Mouse (Mus musculus): ENCODE measurements around the gene Entr1. TPM values are rescaled to one million over a fixed set of nuclear protein-coding genes. Genes with fewer than 3 reads are reported as not detected.
A peak's percentile ranks its signal among the peaks of the same experiment; 100 is the strongest.

Entr1 gene
- polyA plus RNA-seq, 1 experiment from 2014 or later = 145 TPM

DNA sequence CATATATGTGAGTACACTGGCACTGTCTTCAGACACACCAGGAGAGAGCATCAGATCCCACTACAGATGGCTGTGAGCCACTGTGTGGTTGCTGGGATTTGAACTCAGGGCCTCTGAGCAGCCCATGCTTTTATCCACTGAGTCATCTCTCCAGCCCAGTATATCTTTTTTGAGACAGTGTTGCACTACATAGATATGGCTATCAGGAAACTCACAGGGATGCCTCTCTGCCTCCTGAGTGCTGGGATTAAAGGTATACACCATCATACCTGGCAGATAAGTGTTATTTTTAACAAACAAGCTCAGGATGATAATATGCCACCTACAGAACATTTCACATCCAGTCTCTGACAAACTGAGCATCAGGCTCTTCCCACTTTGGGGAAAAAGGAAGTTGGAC is 27.9 kb upstream of the Entr1 start:
- ATAC-seq (ENCODE audit: insufficient read depth, low FRiP score, low TSS enrichment) (no peak), DNase-seq (ENCODE audit: low spot score) (no peak)
- Histone ChIP-seq H3K27ac (ENCODE audit: low read depth, low read length) (no peak overlapping the region), H3K4me1 (ENCODE audit: control insufficient read depth, insufficient read depth, low read length) (no peaks in the 10 kb centered on the region), H3K4me3 (ENCODE audit: low read depth, low read length) (no peak overlapping the region), H3K36me3 (ENCODE audit: control insufficient read depth, insufficient read depth, low read length) (peaks cover 20% of the 10 kb centered on the region), H3K9ac (ENCODE audit: low read length) (no peak overlapping the region), H3K4me2 (ENCODE audit: low read depth) (no peak overlapping the region), H3K27me3 (ENCODE audit: control insufficient read depth, insufficient read depth, low read length) (no peaks in the 10 kb centered on the region), H3K9me3 (ENCODE audit: control insufficient read depth, low read length) (no peaks in the 10 kb centered on the region)

DNA sequence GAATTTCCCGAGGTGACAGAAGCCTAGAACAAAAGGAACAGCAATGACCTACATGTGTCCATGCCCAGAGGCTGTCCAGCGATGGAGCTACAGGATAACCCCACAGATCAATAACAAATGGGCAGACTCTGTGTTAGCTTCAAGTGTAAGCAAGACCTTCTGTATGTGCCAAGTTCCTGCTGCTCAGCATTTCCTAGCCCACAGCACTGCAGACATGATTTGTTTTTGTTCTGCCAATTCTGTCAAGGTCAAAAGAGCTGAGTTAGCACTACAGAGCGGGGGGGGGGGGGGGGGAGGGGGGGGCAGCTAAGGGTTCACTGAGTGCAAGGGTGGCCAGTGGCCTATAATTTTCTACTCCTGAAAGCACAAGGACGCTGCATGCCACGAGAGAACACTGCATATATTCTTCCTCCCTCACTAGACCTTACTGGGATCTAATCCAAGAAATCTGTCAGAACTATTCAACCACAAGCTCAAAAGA is 21.9 kb upstream of the Entr1 start:
- WGBS = 90% methylated on average over 4 of the region's 5 CpGs
- Histone ChIP-seq H3K27me3 (ENCODE audit: control insufficient read depth, insufficient read depth, low read length) (no peaks in the 10 kb centered on the region), H3K9me3 (ENCODE audit: control insufficient read depth, low read length) (no peaks in the 10 kb centered on the region), H3K4me1 (ENCODE audit: control insufficient read depth, insufficient read depth, low read length) (peaks cover 9% of the 10 kb centered on the region), H3K4me3 (ENCODE audit: low read depth, low read length) (no peak overlapping the region), H3K27ac (ENCODE audit: low read depth, low read length) (no peak overlapping the region), H3K36me3 (ENCODE audit: control insufficient read depth, insufficient read depth, low read length) (peaks cover 16% of the 10 kb centered on the region; the same call in 1 of the 2 replicates), H3K9ac (ENCODE audit: low read length) (no peak overlapping the region), H3K4me2 (ENCODE audit: low read depth) (no peak overlapping the region)
- DNase-seq (ENCODE audit: low spot score) = no peak
- ATAC-seq (ENCODE audit: insufficient read depth, low FRiP score, low TSS enrichment) = no peak

DNA sequence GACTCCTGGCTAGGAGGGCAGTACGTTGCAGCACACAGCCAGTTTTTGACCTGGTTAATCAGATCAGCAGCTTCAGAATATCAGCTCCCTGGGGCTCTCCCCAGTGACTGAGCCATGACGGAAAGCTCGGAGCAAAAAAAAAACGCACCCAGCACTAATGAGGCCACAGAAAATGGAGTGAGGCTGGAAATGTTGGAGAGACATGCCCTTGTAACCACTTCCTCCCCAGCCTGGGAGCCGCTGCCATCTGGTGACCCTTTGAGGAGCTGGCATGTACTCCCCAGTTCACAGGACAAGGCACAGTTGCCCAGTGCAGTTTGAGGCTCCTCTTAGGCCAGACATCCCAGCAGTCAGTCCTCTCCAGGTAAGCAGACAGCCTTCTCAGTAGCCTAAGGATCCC is 21.0 kb upstream of the Entr1 start:
- no peak overlapping the region for H3K27ac ChIP-seq (ENCODE audit: low read depth, low read length)

DNA sequence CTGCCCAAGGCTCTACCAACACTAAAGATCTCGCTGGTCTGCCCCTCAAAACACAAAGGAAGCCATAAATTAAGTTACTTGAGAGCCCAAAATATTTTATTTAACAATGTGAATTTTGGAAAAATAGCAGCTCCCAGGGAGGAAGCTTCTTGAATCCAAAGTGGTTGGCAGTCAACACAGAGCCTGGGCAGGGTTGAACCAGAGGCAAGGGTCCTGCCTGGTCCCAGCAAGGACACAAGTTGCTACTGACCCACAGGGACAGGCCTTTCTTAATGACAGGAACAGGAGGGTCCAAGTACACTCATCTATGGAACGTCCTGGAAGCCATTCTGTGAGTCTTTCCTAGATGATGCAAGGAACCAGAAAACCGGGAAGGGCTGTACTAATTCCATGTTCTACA is 20.2 kb upstream of the Entr1 start:
- no peaks in the 10 kb centered on the region for H3K27me3 ChIP-seq (ENCODE audit: control insufficient read depth, insufficient read depth, low read length)
- 57% methylated on average over 3 of the region's 3 CpGs for WGBS
- H3K4me2 ChIP-seq (ENCODE audit: low read depth) = no peak overlapping the region
- peaks cover 13% of the 10 kb centered on the region for H3K4me1 ChIP-seq (ENCODE audit: control insufficient read depth, insufficient read depth, low read length)
- DNase-seq (ENCODE audit: low spot score) (no peak), ATAC-seq (ENCODE audit: insufficient read depth, low FRiP score, low TSS enrichment) (peak; percentile 42; the same call in 1 of the 2 replicates)
- H3K36me3 ChIP-seq (ENCODE audit: control insufficient read depth, insufficient read depth, low read length) = peaks cover 9% of the 10 kb centered on the region; the same call in 1 of the 2 replicates
- H3K27ac ChIP-seq (ENCODE audit: low read depth, low read length) = no peak overlapping the region
- no peak overlapping the region for H3K9ac ChIP-seq (ENCODE audit: low read length)
- H3K4me3 ChIP-seq (ENCODE audit: low read depth, low read length) = peak overlapping the region; percentile 88; the same call in 1 of the 2 replicates
- H3K9me3 ChIP-seq (ENCODE audit: control insufficient read depth, low read length) = no peaks in the 10 kb centered on the region

More for the DNA sequence above, 21.0 kb upstream of the Entr1 start:
- Histone ChIP-seq H3K36me3 (ENCODE audit: control insufficient read depth, insufficient read depth, low read length) (peaks cover 11% of the 10 kb centered on the region; the same call in 1 of the 2 replicates), H3K27me3 (ENCODE audit: control insufficient read depth, insufficient read depth, low read length) (no peaks in the 10 kb centered on the region), H3K9me3 (ENCODE audit: control insufficient read depth, low read length) (no peaks in the 10 kb centered on the region), H3K4me2 (ENCODE audit: low read depth) (no peak overlapping the region), H3K9ac (ENCODE audit: low read length) (no peak overlapping the region), H3K4me3 (ENCODE audit: low read depth, low read length) (no peak overlapping the region), H3K4me1 (ENCODE audit: control insufficient read depth, insufficient read depth, low read length) (peaks cover 13% of the 10 kb centered on the region)
- DNase-seq (ENCODE audit: low spot score) (no peak), ATAC-seq (ENCODE audit: insufficient read depth, low FRiP score, low TSS enrichment) (no peak)
- WGBS = 71% methylated on average over 5 of the region's 5 CpGs

- H3K36me3 ChIP-seq (ENCODE audit: control insufficient read depth, insufficient read depth, low read length) = peaks cover 9% of the 10 kb centered on the region; the same call in 1 of the 2 replicates
- WGBS = under 1% methylated on average over 57 of the region's 57 CpGs
- peak; percentile 96 for ATAC-seq (ENCODE audit: insufficient read depth, low FRiP score, low TSS enrichment)
Measured at GRCm38 (mm10) chr2:26408515-26409356, 19.6 kb upstream of the Entr1 start, which contains the start of gene Inpp5e. Gene Inpp5e, minus strand, starts transcription at chr2:26409203.

GRCm38 (mm10) chr2:26403306-26403705 is 14.2 kb upstream of the Entr1 start:
- DNase-seq (ENCODE audit: low spot score) = no peak
- WGBS = 80% methylated on average over 8 of the region's 8 CpGs

More at GRCm38 (mm10) chr2:26408515-26409356, 19.6 kb upstream of the Entr1 start, which contains the start of gene Inpp5e:
- H3K27me3 ChIP-seq (ENCODE audit: control insufficient read depth, insufficient read depth, low read length) = no peaks in the 10 kb centered on the region
- peak within 1 kb of the TSS; percentile 83 for H3K4me2 ChIP-seq (ENCODE audit: low read depth)
- H3K9ac ChIP-seq (ENCODE audit: low read length) = peak within 1 kb of the TSS; percentile 95
- DNase-seq (ENCODE audit: low spot score) = peak; percentile 96
- peaks cover 13% of the 10 kb centered on the region for H3K4me1 ChIP-seq (ENCODE audit: control insufficient read depth, insufficient read depth, low read length)
- no peaks in the 10 kb centered on the region for H3K9me3 ChIP-seq (ENCODE audit: control insufficient read depth, low read length)
- H3K4me3 ChIP-seq (ENCODE audit: low read depth, low read length) = peak within 1 kb of the TSS; percentile 88
- peak within 1 kb of the TSS; percentile 67 for H3K27ac ChIP-seq (ENCODE audit: low read depth, low read length)

DNA sequence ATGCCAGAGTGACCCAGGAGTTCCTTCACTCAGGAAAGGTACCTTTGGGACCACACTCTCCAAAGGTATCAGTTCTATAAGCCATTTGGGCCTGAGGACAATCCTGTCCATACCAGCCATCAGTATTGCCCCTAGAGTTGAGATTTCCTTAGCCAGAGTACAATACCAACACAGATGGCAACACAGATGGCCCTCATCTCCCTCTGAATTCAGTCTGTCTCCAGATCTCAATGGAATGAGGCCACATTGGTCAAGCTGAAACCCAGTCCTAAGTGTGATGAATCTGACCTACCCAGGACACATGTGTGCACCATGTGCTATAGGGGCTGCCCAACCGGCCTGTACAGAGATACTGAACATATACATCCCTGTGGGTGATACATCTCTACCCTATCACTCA is 13.1 kb upstream of the Entr1 start:
- Histone ChIP-seq H3K36me3 (ENCODE audit: control insufficient read depth, insufficient read depth, low read length) (peaks cover 18% of the 10 kb centered on the region), H3K27ac (ENCODE audit: low read depth, low read length) (no peak overlapping the region), H3K4me1 (ENCODE audit: control insufficient read depth, insufficient read depth, low read length) (peaks cover 4% of the 10 kb centered on the region; the same call in 1 of the 2 replicates), H3K27me3 (ENCODE audit: control insufficient read depth, insufficient read depth, low read length) (no peaks in the 10 kb centered on the region), H3K9ac (ENCODE audit: low read length) (no peak overlapping the region), H3K9me3 (ENCODE audit: control insufficient read depth, low read length) (no peaks in the 10 kb centered on the region), H3K4me3 (ENCODE audit: low read depth, low read length) (no peak overlapping the region), H3K4me2 (ENCODE audit: low read depth) (no peak overlapping the region)
- ATAC-seq (ENCODE audit: insufficient read depth, low FRiP score, low TSS enrichment) (no peak), DNase-seq (ENCODE audit: low spot score) (no peak)
- WGBS = 86% methylated on average over 1 of the region's 1 CpGs

More at GRCm38 (mm10) chr2:26403306-26403705, 14.2 kb upstream of the Entr1 start:
- H3K9ac ChIP-seq (ENCODE audit: low read length) = no peak overlapping the region
- H3K4me3 ChIP-seq (ENCODE audit: low read depth, low read length) = no peak overlapping the region
- H3K9me3 ChIP-seq (ENCODE audit: control insufficient read depth, low read length) = no peaks in the 10 kb centered on the region
- peaks cover 13% of the 10 kb centered on the region for H3K36me3 ChIP-seq (ENCODE audit: control insufficient read depth, insufficient read depth, low read length)
- peaks cover 12% of the 10 kb centered on the region for H3K4me1 ChIP-seq (ENCODE audit: control insufficient read depth, insufficient read depth, low read length)
- no peak overlapping the region for H3K27ac ChIP-seq (ENCODE audit: low read depth, low read length)
- ATAC-seq (ENCODE audit: insufficient read depth, low FRiP score, low TSS enrichment) = no peak
- H3K27me3 ChIP-seq (ENCODE audit: control insufficient read depth, insufficient read depth, low read length) = no peaks in the 10 kb centered on the region
- no peak overlapping the region for H3K4me2 ChIP-seq (ENCODE audit: low read depth)

DNA sequence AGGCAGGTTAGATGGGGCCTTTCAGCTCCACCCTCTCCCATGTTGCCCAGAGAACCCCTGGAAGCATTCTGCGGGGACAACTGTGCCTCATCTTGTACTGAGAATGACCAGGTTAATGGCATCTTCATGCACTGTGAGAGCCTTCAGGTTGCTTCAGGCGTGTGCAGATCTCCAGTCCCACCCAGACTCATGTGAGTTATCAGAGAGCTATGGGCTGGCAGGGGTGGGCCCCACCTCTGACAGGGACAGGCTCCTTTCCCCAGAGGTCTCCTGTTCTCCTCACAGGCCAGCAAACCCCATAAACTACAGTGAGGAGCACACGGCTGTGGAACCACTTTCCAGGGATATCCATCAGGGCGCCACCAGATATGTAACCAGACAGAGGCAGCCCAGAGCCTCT is 11.9 kb upstream of the Entr1 start:
- WGBS = 88% methylated on average over 4 of the region's 4 CpGs
- Histone ChIP-seq H3K4me1 (ENCODE audit: control insufficient read depth, insufficient read depth, low read length) (peaks cover 4% of the 10 kb centered on the region; the same call in 1 of the 2 replicates), H3K9me3 (ENCODE audit: control insufficient read depth, low read length) (no peaks in the 10 kb centered on the region), H3K27me3 (ENCODE audit: control insufficient read depth, insufficient read depth, low read length) (no peaks in the 10 kb centered on the region), H3K9ac (ENCODE audit: low read length) (no peak overlapping the region), H3K4me3 (ENCODE audit: low read depth, low read length) (no peak overlapping the region), H3K36me3 (ENCODE audit: control insufficient read depth, insufficient read depth, low read length) (peaks cover 24% of the 10 kb centered on the region), H3K27ac (ENCODE audit: low read depth, low read length) (no peak overlapping the region), H3K4me2 (ENCODE audit: low read depth) (no peak overlapping the region)
- ATAC-seq (ENCODE audit: insufficient read depth, low FRiP score, low TSS enrichment) = no peak
- DNase-seq (ENCODE audit: low spot score) = no peak

All from neural tube, embryonic 11.5 days (tissue).